Mouse (Mus musculus) kidney, postnatal 0 days (tissue): ENCODE data around the gene Dedd2. TPM values are rescaled to one million over a fixed set of nuclear protein-coding genes. Genes with fewer than 3 reads are reported as not detected.
"Not testable (repeated sequence)": the region's sequence is repeated elsewhere in the genome, so short reads cannot be mapped to it uniquely, and the experiment has no call there.

Source experiments
- ATAC-seq: fragments of 200-750 bp; cut with Nextera tagmentation; replicated peaks from 2 replicates; pipeline ENCODE4 v1.8.0; 2017; ENCODE audit warnings: low read depth, moderate number of reproducible peaks, moderate TSS enrichment, moderate library complexity; ENCODE audit not compliant: low FRiP score
- DNase-seq: peaks from one replicate; pipeline ENCODE4 v3.0.0-alpha.2; 2016; ENCODE audit warnings: low spot score
- H3K27ac ChIP-seq: fragments of 300-500 bp; sonication (generic); 2 replicates; pipeline ENCODE4 v1.5.1; 2014; ENCODE audit warnings: mild to moderate bottlenecking
- H3K27me3 ChIP-seq: fragments of 300-500 bp; sonication (generic); 2 replicates; pipeline ENCODE4 v1.6.1; 2014; ENCODE audit warnings: low read length, mixed read lengths; ENCODE audit not compliant: insufficient read depth
- H3K36me3 ChIP-seq: fragments of 300-500 bp; sonication (generic); 2 replicates; pipeline ENCODE4 v1.6.1; 2014; ENCODE audit warnings: low read length, mixed read lengths; ENCODE audit not compliant: insufficient read depth
- H3K4me1 ChIP-seq: fragments of 300-500 bp; sonication (generic); replicated peaks from 2 replicates; pipeline ENCODE4 v1.6.1; 2014; ENCODE audit warnings: antibody characterized with exemption, low read length, mixed read lengths; ENCODE audit not compliant: insufficient read depth
- H3K4me2 ChIP-seq: fragments of 300-500 bp; sonication (generic); 2 replicates; pipeline ENCODE4 v1.6.1; 2014; ENCODE audit warnings: mild to moderate bottlenecking, low read length, moderate library complexity, mixed read lengths
- H3K4me3 ChIP-seq: fragments of 300-500 bp; sonication (generic); replicated peaks from 2 replicates; pipeline ENCODE4 v1.5.1; 2014; ENCODE audit warnings: low read depth, low read length
- H3K9ac ChIP-seq: fragments of 300-500 bp; sonication (generic); 2 replicates; pipeline ENCODE4 v1.6.1; 2014; ENCODE audit warnings: low read depth, low read length
- H3K9me3 ChIP-seq: fragments of 300-500 bp; sonication (generic); replicated peaks from 2 replicates; pipeline ENCODE4 v1.6.1; 2016; ENCODE audit warnings: low read length, inconsistent platforms, mixed read lengths
- CTCF ChIP-seq: IDR thresholded peaks from 2 replicates; pipeline ENCODE4 v1.5.1; 2016; ENCODE audit warnings: antibody characterized with exemption, low read depth, mild to moderate bottlenecking, moderate library complexity
- WGBS: fragments of 180-500 bp; shearing (Covaris S2); extraction: QIAGEN DNeasy Blood & Tissue Kit; methylation state at CpG from one replicate; pipeline ENCODE4 v1.1.7; 2014; 5-methylcytosine and 5-hydroxymethylcytosine counted together
- polyA plus RNA-seq: library from polyadenylated mRNA; unstranded; fragments of >200 nt; fragmentation: Nextera tagmentation; extraction: Ambion mirVana; gene quantifications from 2 replicates; pipeline ENCODE4 v1.2.1, GENCODE M21; 2015

The Dedd2 gene
- polyA plus RNA-seq, 1 experiment from 2014 or later, result 15.6 TPM

DNA sequence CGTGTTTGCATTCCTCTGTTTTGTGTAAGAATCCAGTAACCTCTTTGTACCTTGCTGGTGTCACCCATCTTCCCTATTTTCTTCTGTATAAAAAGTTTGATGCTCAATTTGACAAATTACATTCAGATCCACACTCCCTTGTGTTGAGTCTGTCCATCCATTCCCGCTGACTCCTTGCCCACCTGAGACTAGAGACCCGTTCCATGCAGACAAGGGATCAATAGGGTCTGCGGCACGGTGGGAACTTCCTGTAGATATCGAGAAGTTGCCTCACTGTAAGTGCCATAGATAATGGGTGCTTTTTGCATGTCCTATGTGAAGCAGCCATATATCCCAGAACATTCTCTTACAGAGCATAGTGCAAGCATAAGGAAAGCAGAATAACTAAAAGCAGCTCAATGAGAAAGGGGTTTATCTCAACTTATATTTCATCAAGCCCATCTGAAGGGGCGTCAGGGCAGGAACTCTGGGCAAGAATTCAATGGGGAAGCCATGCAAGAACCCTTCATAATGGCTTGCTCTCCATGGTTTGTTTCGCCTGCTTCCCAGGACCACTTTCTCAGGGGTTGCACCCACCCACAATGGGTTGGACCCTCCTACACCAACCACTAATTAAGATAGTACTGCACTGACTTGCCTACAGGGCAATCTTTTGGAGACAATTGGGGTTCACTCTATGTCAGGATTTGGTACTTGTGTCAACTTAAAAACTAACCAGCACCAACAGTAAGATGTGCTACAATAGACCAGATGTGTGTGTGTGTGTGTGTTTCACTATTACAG lies 46.0 kb upstream of the Dedd2 start:
- DNase-seq, result no peak
- Histone ChIP-seq H3K4me2 (peak overlapping the region; percentile 61), H3K27me3 (no peaks in the 10 kb centered on the region), H3K36me3 (0 out of 2 replicates have a peak, but pooled peaks cover 6% of the 10 kb centered on the region), H3K9ac (no peak overlapping the region), H3K4me3 (no peak overlapping the region), H3K9me3 (no peaks in the 10 kb centered on the region), H3K27ac (no peak overlapping the region), H3K4me1 (peaks cover 15% of the 10 kb centered on the region; the same call in 1 of the 2 replicates)
- 84% methylated on average over 8 of the region's 8 CpGs for WGBS
- no peak for ATAC-seq
- TF ChIP-seq CTCF, result no peak

DNA sequence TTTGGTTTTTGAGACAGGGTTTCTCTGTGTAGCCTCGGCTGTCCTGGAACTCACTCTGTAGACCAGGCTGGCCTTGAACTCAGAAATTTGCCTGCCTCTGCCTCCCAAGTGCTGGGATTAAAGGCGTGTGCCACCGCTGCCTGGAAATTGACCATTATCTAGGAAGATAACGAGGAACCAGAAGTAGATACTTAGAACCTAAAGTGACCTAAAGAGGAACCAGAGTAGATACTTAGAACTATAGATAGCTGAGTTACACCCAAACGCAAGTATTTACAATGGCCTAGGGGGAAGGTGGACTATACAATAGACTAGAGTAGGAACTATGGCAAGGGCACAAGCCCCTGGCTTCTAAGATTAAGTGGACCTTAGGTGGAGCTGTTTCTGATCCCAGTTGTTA lies 45.3 kb upstream of the Dedd2 start:
- not testable (repeated sequence) for H3K36me3 ChIP-seq, H3K4me2 ChIP-seq, H3K27me3 ChIP-seq, DNase-seq, ATAC-seq, H3K9ac ChIP-seq, H3K9me3 ChIP-seq, H3K27ac ChIP-seq, H3K4me3 ChIP-seq
- WGBS, result 87% methylated on average over 5 of the region's 5 CpGs
- peaks cover 15% of the 10 kb centered on the region; the same call in 1 of the 2 replicates for H3K4me1 ChIP-seq

DNA sequence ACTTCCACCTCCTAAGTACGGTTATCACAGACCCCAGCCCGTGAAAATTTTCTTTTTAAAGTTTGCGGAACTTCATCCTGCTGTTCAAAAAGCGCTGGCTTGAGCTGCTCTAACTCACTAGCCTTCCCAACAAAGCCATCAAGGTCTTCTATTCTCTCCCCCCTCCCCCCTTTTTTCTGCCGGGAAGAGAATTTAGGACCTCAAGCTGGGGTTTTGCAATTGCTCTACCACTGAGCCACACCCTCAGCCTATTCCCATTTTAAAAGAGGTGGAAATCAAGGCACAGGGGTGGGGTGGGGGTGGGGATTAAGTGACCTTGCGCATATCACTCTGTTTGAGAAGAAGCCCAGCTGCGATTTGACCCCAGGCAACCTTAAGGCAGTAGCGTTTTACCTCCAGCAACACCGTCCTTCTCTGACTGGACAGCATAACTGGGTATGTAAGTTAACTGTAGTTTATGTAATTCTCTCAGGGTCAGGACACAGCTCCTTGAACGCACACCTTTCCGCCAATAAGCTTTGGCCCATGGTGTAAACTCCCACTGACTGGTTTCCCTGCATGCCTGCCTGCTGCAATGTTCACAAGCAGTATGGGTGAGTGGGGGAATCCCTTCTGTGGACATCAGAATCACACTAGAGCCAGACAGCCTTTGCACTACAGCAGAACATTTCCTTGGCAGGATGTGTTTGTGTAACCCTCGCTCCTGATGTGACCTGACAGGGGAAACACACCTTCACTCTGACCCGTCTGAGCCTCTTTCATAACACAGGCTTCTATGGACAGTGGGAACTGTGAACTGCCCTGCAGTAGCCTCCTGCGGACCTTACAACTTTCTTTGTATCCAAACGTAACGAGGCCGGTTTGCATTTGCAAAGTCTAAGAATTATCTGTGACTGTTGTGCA lies 43.8 kb upstream of the Dedd2 start:
- Histone ChIP-seq H3K4me2 (no peak overlapping the region), H3K9me3 (no peaks in the 10 kb centered on the region), H3K36me3 (no peaks in the 10 kb centered on the region), H3K27me3 (no peaks in the 10 kb centered on the region), H3K27ac (no peak overlapping the region), H3K4me3 (no peak overlapping the region), H3K9ac (no peak overlapping the region), H3K4me1 (peaks cover 8% of the 10 kb centered on the region; the same call in 1 of the 2 replicates)
- 33% methylated on average over 17 of the region's 17 CpGs for WGBS
- DNase-seq (no peak), ATAC-seq (no peak)
- TF ChIP-seq CTCF, result no peak

DNA sequence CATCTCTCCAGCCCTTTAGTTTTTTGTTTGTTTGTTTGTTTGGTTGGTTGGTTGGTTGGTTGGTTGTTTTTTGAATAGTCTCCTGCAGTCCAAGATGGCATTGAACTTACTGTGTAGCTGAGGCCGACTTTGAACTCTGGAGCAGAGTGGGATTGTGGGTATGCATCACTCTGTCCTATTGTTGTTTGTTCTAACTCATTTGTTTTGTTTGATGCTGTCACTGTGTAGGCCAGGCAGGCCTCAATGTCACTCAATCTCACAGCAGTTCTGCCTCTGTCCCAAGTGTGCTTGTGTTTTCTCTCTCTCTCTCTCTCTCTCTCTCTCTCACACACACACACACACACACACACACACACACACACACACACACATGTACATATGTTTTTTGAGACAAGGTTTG lies 41.5 kb upstream of the Dedd2 start:
- Histone ChIP-seq H3K9ac (no peak overlapping the region), H3K4me3 (no peak overlapping the region), H3K36me3 (no peaks in the 10 kb centered on the region), H3K4me2 (no peak overlapping the region), H3K27ac (no peak overlapping the region), H3K9me3 (no peaks in the 10 kb centered on the region), H3K27me3 (no peaks in the 10 kb centered on the region), H3K4me1 (peaks cover 1% of the 10 kb centered on the region; the same call in 1 of the 2 replicates)
- ATAC-seq (no peak), DNase-seq (no peak)
- TF ChIP-seq CTCF, result no peak
- WGBS, result 88% methylated on average over 1 of the region's 1 CpGs

DNA sequence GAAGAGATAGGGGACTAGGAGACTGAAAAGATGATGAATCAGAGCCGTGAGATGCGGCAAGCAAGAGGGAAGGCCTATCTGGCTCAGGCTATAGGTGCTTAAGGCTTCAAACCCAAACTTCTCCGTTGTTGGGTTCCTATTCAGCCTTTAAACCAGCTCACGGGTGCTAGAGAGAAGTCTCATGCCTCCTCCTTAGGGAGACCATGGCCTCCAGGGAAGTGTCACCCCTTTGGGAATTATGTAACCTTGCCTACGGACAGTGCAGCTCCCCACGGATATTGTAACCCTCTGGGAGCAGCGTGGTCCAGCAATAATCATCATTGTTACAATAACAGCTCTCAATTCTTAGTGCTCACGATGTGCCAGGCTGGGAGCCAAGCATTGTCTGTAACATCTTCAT lies 31.4 kb upstream of the Dedd2 start:
- Histone ChIP-seq H3K36me3 (no peaks in the 10 kb centered on the region), H3K4me1 (peaks cover 20% of the 10 kb centered on the region), H3K4me2 (peak overlapping the region; percentile 81), H3K27ac (peak overlapping the region; percentile 96), H3K27me3 (no peaks in the 10 kb centered on the region), H3K9me3 (no peaks in the 10 kb centered on the region), H3K4me3 (peak overlapping the region; percentile 97), H3K9ac (0 out of 2 replicates have a peak overlapping the region, but pooled peaks have one; percentile 97)
- no peak for ATAC-seq
- TF ChIP-seq CTCF, result no peak
- WGBS, result 17% methylated on average over 8 of the region's 8 CpGs
- DNase-seq, result no peak

DNA sequence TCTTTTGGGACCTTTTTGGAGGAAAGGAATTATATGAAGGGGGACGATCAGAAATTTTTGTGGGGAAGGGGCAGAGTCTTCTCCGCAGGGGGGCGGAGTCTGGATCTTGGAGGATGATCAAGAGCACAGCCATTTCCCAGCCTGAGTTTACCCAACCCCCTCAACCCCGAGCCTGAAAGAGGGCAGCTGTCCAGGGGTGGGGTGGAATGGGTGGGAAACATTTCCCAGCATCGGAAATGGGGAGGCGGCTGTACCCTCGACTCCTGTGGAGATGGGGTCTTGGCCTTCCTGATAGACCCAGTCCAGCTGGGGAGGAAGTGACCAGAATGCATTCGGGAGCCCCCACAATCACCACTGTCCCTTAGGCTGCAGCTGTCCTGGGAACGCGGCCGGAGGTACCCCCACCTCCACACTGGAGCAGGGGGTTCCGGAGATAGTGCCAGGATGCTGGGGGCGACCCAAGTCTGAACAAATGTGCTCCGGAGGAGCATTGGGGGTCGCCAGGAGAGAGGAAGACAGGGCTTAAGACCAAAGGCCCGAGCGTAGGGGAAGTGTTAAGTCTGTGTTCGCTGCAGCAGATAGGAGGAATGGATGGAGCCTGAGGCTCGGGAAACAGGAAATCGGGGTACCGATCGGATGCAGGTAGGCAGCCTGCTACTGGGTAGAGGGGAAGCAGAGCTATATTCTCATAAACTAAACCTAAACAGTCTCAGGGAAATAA lies 30.8 kb upstream of the Dedd2 start:
- H3K4me3 ChIP-seq, result peak overlapping the region; percentile 97
- peak overlapping the region; percentile 81 for H3K4me2 ChIP-seq
- ATAC-seq (peak; percentile 12; the same call in 1 of the 2 replicates), DNase-seq (peak; percentile 87)
- H3K4me1 ChIP-seq, result peaks cover 26% of the 10 kb centered on the region
- H3K36me3 ChIP-seq, result no peaks in the 10 kb centered on the region
- H3K27me3 ChIP-seq, result no peaks in the 10 kb centered on the region
- H3K9me3 ChIP-seq, result no peaks in the 10 kb centered on the region
- H3K9ac ChIP-seq, result peak overlapping the region; percentile 97
- H3K27ac ChIP-seq, result peak overlapping the region; percentile 96
- WGBS, result 3% methylated on average over 22 of the region's 22 CpGs
- no peak for TF ChIP-seq CTCF
